Mouse (Mus musculus): ENCODE results near the gene Rcn2. TPM values are rescaled to one million over a fixed set of nuclear protein-coding genes. Genes with fewer than 3 reads are reported as not detected.

Rcn2 gene
- total RNA-seq, 2 experiments from 2014 or later = 25.1 to 27.1 TPM

DNA sequence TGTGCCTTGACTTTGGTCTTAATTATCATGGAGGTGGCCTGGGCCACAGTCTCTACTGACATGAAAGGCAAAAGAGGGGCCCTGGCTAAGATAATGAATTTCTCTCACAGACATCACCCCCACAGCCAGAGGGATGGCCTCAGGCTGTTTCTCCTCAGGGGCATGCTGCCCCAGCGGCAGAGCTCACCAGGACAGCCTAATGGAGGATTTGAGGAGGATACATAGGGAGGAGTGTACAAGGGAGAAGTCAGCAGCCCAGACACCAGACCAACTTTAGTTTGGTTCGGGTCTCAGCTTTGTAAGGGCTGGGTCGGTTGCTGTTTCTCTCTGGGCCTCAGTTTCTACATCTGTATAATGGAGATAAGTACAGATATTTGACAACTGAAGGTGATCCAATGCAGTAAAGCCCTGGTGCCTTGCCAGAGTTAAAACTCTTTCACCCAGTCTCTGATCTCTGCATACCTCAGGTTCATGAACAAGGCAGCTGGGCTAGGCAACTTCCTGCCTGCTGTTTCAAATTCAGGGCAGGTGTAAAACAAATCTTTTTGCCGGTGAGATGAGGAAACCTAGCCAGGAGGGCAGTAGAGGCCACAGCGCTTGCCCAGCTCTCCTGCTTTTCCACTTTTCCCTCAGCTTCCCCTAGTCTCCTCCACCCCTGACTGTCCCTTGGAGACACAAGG, 49.0 kb downstream of the Rcn2 start:
- intact Hi-C loops (cut with DNase I) = no loop called here
- no peak for DNase-seq

DNA sequence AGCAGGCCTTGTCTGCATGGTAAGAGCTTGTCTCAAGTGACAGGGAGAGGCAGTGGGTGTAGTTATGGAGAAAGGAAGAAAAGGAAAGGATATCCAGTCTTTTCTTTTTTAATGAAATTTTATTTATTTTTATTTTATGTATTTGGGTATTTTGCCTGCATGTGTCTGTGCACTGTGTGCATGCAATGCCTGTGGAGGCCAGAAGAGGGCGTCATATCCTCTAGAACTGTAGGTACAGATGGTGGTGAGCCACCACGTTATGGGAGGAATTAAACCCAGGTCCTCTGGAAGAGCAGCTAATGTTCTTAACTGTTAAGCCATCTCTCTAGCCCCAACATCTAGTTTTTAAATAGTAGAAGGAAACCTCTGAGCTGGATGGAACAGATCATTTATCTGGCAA, 50.5 kb downstream of the Rcn2 start:
- intact Hi-C loops (cut with DNase I) = no loop called here
- DNase-seq = no peak

- intact Hi-C loops (cut with DNase I) = no loop called here
- no peak for DNase-seq
These were observed 56.1 kb downstream of the Rcn2 start for GRCm38 (mm10) chr9:56097584-56098298.

GRCm38 (mm10) chr9:56100041-56100522, 58.4 kb downstream of the Rcn2 start:
- intact Hi-C loops (cut with DNase I) = no loop called here
- DNase-seq = no peak

GRCm38 (mm10) chr9:56101022-56101421, 59.4 kb downstream of the Rcn2 start:
- intact Hi-C loops (cut with DNase I) = no loop called here
- DNase-seq = no peak

DNA sequence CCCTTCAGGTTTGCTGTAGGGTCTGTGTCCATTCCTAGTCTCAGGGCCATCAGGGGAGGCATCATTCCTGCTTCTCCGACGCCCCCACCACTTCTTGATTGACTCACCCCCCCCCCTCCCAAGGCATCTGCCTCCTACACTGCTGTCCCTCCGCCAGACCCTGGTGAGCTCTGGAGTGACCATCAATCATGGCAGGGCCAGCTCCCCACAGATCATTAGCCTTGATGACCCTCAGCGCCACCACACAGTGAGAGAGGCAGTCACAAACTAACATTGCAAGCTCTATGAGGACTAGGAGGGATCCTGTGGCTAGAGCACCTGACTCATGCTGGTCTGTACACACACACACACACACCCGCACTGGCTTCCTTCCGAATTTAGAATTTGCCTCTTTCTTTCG, 63.3 kb downstream of the Rcn2 start:
- DNase-seq = no peak
- intact Hi-C loops (cut with DNase I) = no loop called here

DNA sequence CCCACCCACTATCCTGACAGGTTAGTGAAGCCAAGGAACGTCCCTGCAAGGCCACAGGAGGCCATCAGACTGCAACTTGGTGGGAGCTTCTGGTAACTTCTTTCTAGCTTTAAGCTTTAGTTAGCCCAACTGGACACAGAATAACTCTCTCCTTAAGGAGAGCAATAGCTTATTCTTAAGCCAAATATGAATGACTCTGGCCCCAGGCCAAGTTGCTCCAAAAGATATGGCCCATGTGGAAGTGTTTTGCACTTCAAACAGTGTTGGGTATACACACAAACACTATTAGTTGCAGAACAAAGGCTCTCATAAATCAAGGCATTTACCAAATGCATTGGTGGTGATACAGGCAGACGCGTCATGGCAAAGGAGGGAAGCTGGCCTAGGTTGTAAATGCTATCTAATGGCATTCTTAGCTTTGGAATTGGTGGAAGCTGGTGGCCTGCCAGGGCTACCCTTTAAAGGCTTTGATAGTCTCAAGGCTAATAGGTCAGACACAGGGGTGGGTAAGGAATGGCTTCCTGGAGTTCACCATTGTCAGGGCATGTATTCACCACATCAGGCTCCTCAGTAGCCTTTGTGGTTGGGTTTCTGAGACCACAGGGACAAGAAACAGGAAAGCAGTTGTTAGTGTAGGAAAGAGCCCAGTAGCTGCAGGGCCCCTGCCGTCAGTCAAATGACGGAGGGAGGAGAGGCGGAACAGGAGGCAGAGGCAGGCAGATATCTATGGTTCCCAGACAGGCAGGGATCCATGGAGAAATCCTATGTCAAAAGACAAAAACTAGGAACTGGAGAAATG, 64.8 kb downstream of the Rcn2 start:
- intact Hi-C loops (cut with DNase I) = no loop called here
- DNase-seq = no peak

DNA sequence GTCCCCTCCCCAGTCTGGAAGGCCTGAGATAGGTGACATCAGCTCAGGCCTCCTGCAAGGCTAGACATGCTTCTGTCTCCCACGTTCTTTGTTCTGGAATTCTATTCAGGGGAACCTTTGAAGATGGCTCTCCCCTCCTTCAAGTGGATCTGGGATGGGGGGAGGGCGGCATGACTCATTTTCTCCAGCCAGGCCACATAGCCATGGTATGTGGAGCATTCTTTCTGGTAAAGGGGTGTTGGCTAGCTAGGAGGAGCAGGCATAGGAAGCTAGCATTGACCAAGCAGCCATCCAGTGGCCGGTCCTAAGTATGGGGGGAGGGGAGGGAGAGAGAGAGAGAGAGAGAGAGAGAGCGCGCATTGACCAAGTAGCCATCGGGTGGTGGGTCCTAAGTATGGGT, 65.9 kb downstream of the Rcn2 start:
- no peak for DNase-seq
- intact Hi-C loops (cut with DNase I) = no loop called here

GRCm38 (mm10) chr9:56108174-56108573, 66.5 kb downstream of the Rcn2 start:
- intact Hi-C loops (cut with DNase I) = no loop called here

More at GRCm38 (mm10) chr9:56108174-56108573, 66.5 kb downstream of the Rcn2 start:
- DNase-seq = no peak

Other genes with a start within 250 kb of the Rcn2 start
- 10 to 100 TPM; 16.5 to 16.9 TPM for gene Scaper, start 103.7 kb upstream of the Rcn2 start, total RNA-seq (2021)
- not detected for gene 4930563M21Rik, start 31.3 kb upstream of the Rcn2 start, total RNA-seq (2021)
- gene Pstpip1, start 48.1 kb downstream of the Rcn2 start, total RNA-seq (2021) = 1 to 10 TPM; 1.1 to 3.2 TPM
- 100 to 1,000 TPM; 194 to 199 TPM for gene Tspan3, start 123.6 kb downstream of the Rcn2 start, total RNA-seq (2021)